Mouse (Mus musculus) cerebellum, adult 8-10 months (tissue): ENCODE data around the gene Gm10696.
"Not testable (repeated sequence)": the region's sequence is repeated elsewhere in the genome, so short reads cannot be mapped to it uniquely, and the experiment has no call there.

Experiments
- DNase-seq: peaks from one replicate; pipeline ENCODE4 v3.0.0; 2022

The Gm10696 gene

GRCm38 (mm10) chr3:94178093-94178492 lies at the start of gene Gm10696:
Gene Gm10696 (minus strand): TSS chr3:94178193.
- DNase-seq: not testable (repeated sequence)

- not testable (repeated sequence) for DNase-seq
These were observed 18.4 kb upstream of the Gm10696 start, which contains the start of gene Gm5286 for GRCm38 (mm10) chr3:94196414-94196813. Gene Gm5286 (plus strand): TSS chr3:94196714.

GRCm38 (mm10) chr3:94167351-94167750 lies 10.6 kb downstream of the Gm10696 start:
- DNase-seq: not testable (repeated sequence)
